Mouse (Mus musculus) MEL (cell line): ENCODE data around the gene Fam19a2.

Source experiments
- BHLHE40 ChIP-seq: IDR thresholded peaks from 2 replicates; pipeline ENCODE4 v1.6.1; 2012; ENCODE audit warnings: low read depth, mild to moderate bottlenecking, inconsistent platforms, low read length, improper control_type of control experiment, borderline replicate concordance
- CHD2 ChIP-seq: IDR thresholded peaks from 2 replicates; pipeline ENCODE4 v1.6.1; 2011; ENCODE audit warnings: low read length, improper control_type of control experiment
- CTCF ChIP-seq, 3 experiments: IDR thresholded peaks in 2 of 3; conservative IDR thresholded peaks in 1 of 3; 2 replicates each; pipeline ENCODE4 v1.5.1; 2011 to 2012; ENCODE audit warnings: low read length in 3 of 3, low read depth in 2 of 3, mild to moderate bottlenecking in 2 of 3, improper control_type of control experiment in 1 of 3, inconsistent platforms in 1 of 3, mixed read lengths in 1 of 3, moderate library complexity in 1 of 3; ENCODE audit not compliant: control insufficient read depth in 1 of 3, insufficient read depth in 1 of 3, poor library complexity in 1 of 3, severe bottlenecking in 1 of 3
- ELF1 ChIP-seq: IDR thresholded peaks from 2 replicates; pipeline ENCODE4 v1.6.1; 2014; ENCODE audit warnings: low read depth, mild to moderate bottlenecking, inconsistent platforms, low read length, improper control_type of control experiment, moderate library complexity
- GABPA ChIP-seq: IDR thresholded peaks from 2 replicates; pipeline ENCODE4 v1.6.1; 2012; ENCODE audit warnings: low read depth, mild to moderate bottlenecking, inconsistent platforms, low read length, improper control_type of control experiment, moderate library complexity
- GATA1 ChIP-seq: IDR thresholded peaks from 2 replicates; pipeline ENCODE4 v1.6.1; 2011; ENCODE audit warnings: low read depth, low read length, improper control_type of control experiment
- MYC ChIP-seq: IDR thresholded peaks from 2 replicates; pipeline ENCODE4 v1.6.1; 2011; ENCODE audit warnings: low read depth, mild to moderate bottlenecking, low read length, improper control_type of control experiment, moderate library complexity
- NELFE ChIP-seq: IDR thresholded peaks from 2 replicates; pipeline ENCODE4 v1.6.1; 2011; ENCODE audit warnings: low read depth, low read length, improper control_type of control experiment
- POLR2A ChIP-seq, 2 experiments: IDR thresholded peaks; 2 replicates each; pipeline ENCODE4 v1.6.1; 2011 to 2012; ENCODE audit warnings: low read length in 2 of 2, mild to moderate bottlenecking in 2 of 2, control low read depth in 1 of 2, improper control_type of control experiment in 1 of 2, low read depth in 1 of 2, moderate library complexity in 1 of 2; ENCODE audit not compliant: control insufficient read depth in 1 of 2, insufficient read depth in 1 of 2, poor library complexity in 1 of 2
- SMC3 ChIP-seq: IDR thresholded peaks from 2 replicates; pipeline ENCODE4 v1.6.1; 2011; ENCODE audit warnings: low read depth, low read length, improper control_type of control experiment
- TAL1 ChIP-seq: IDR thresholded peaks from 2 replicates; pipeline ENCODE4 v1.6.1; 2012; ENCODE audit warnings: mild to moderate bottlenecking, inconsistent platforms, low read length, moderate library complexity, mixed read lengths
- TBP ChIP-seq: IDR thresholded peaks from 2 replicates; pipeline ENCODE4 v1.8.0; 2011; ENCODE audit warnings: low read depth, low read length, improper control_type of control experiment
- USF2 ChIP-seq, 2 experiments: IDR thresholded peaks; 2 replicates each; pipeline ENCODE4 v1.6.1; 2011 to 2012; ENCODE audit warnings: improper control_type of control experiment in 2 of 2, low read length in 2 of 2, borderline replicate concordance in 1 of 2, inconsistent platforms in 1 of 2, low read depth in 1 of 2, mild to moderate bottlenecking in 1 of 2; ENCODE audit not compliant: insufficient read depth in 1 of 2
- ZKSCAN1 ChIP-seq: IDR thresholded peaks from 2 replicates; pipeline ENCODE4 v1.6.1; 2012; ENCODE audit warnings: low read depth, mild to moderate bottlenecking, inconsistent platforms, low read length, improper control_type of control experiment, moderate library complexity

DNA sequence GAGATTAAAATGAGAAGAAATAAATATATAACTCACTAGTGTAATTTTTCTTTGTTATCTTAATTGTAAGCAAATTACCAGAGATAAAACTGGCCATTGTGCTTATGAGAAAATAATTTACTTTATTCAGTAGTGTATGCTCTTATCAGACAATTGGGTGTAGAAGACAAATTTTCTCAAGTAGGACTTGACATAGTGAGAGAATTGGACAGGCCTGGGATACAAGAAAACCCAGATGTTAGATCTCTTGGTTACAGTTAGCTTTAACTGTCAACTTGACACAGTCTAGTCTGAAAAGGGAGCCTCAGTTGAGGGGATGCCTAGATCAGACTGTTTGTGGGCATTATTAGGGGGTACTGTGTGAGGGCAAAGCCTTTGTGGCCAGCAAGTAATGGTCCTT is 373.7 kb downstream of the Fam19a2 start:
- TF ChIP-seq CTCF (IDR thresholded peaks at IDR 0.05 in 2 of 3, conservative IDR thresholded peaks at IDR 0.05 in 1 of 3; ENCODE audit: control insufficient read depth in 1 of 3, insufficient read depth in 1 of 3, low read depth in 2 of 3, low read length in 3 of 3, poor library complexity in 1 of 3, severe bottlenecking in 1 of 3) = no peak
- no peak for TF ChIP-seq TBP
- TF ChIP-seq USF2 (IDR thresholded peaks at IDR 0.05; ENCODE audit: borderline replicate concordance in 1 of 2, insufficient read depth in 1 of 2, low read depth in 1 of 2, low read length in 2 of 2) = no peak
- no peak for TF ChIP-seq TAL1
- no peak for TF ChIP-seq POLR2A (IDR thresholded peaks at IDR 0.05; ENCODE audit: control insufficient read depth in 1 of 2, insufficient read depth in 1 of 2, low read depth in 1 of 2, low read length in 2 of 2, poor library complexity in 1 of 2)
- no peak for TF ChIP-seq MYC
- TF ChIP-seq CHD2 = no peak
- no peak for TF ChIP-seq NELFE
- no peak for TF ChIP-seq GABPA
- TF ChIP-seq ELF1 = no peak
- TF ChIP-seq ZKSCAN1 = no peak
- TF ChIP-seq BHLHE40 = no peak
- TF ChIP-seq GATA1 = no peak
- TF ChIP-seq SMC3 = no peak
